In the genomic region with DNA sequence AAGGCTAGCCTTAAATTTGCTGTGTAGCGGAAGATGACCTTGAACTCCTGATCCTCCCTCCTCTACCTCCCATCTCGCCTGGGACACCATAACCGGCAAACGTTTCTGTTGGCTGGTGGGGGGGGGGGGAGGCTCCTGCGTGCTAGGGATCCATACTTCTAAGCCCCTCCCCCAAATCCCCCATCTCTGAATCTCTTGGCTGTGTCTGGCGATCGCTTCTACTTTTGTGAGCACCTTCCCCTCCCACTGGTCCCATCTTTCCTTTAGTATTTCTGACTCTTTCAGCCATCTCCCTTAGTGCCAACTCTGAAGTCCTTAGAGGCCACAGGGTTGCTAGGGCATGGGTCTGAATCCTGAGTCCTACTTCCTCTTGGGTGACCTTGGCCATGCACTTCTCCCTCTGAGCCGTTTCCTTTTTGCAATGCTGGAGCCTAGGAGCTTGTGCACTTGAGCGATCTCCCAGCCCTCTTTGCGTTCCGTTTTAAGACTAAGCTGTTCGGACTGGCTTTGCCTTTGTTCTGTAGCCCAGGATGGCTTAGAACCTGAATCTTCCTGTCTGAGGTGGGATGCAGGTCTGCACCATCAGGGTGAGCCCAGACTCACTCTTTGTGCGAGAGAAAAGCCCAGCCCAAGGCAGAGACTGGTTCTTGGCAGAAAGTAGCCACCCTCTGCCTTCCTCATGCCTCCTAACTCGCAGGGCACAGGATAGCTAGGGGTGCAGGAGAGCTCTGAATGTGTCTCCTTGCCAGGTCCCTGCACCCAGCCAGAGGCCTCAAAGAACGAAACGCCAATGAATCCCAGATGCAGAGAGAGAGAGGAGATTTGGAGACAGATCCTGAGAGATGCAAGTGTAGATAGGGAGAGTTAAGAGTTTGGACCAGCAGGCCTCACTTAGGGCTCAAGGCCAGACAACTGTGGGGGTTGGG, we compare ENCODE assay signal across 8 mouse cellular contexts. TPM values are rescaled to one million over a fixed set of nuclear protein-coding genes. Genes with fewer than 3 reads are reported as not detected.
DNase-seq lines count a peak whose midpoint lies in the region; ATAC-seq and TF ChIP-seq lines count a peak whose summit lies in the region.

No protein-coding gene starts in this region.

- no peak for TF ChIP-seq CTCF in layer of hippocampus, adult 2 months (conservative IDR thresholded peaks at IDR 0.05)

- H3K27me3 ChIP-seq in intestine, embryonic 14.5 days (replicated peaks; ENCODE audit: control insufficient read depth, insufficient read depth, low read length) = peaks cover 8% of the 10 kb centered on the region; the same call in 1 of the 2 replicates
- H3K27me3 ChIP-seq in midbrain, embryonic 11.5 days (ENCODE audit: control insufficient read depth, insufficient read depth, low read length) = peaks cover 33% of the 10 kb centered on the region

- intact Hi-C loops in gastrocnemius, postnatal 36 days (cut with DNase I) = no loop called here

- H3K4me1 ChIP-seq in intestine, embryonic 14.5 days (replicated peaks; ENCODE audit: control insufficient read depth, insufficient read depth, low read length) = peaks cover 29% of the 10 kb centered on the region
- H3K4me1 ChIP-seq in midbrain, embryonic 11.5 days (ENCODE audit: control insufficient read depth, insufficient read depth, low read length) = peaks cover 10% of the 10 kb centered on the region

- peak overlapping the region; percentile 41 for H3K4me2 ChIP-seq in intestine, embryonic 14.5 days (ENCODE audit: low read length)
- H3K4me2 ChIP-seq in midbrain, embryonic 11.5 days = no peak overlapping the region

- 26% methylated on average over 16 of the region's 16 CpGs for WGBS in intestine, embryonic 14.5 days
- 19% methylated on average over 16 of the region's 16 CpGs for WGBS in midbrain, embryonic 11.5 days

- H3K4me3 ChIP-seq in layer of hippocampus, adult 2 months = no peak overlapping the region
- H3K4me3 ChIP-seq in intestine, embryonic 14.5 days (ENCODE audit: low read depth, low read length) = peak overlapping the region; percentile 51; the same call in 1 of the 2 replicates
- no peak overlapping the region for H3K4me3 ChIP-seq in midbrain, embryonic 11.5 days (ENCODE audit: low read depth, low read length)

- 0 out of 2 replicates have a peak overlapping the region, but pooled peaks have one; percentile 3 for H3K9ac ChIP-seq in intestine, embryonic 14.5 days (ENCODE audit: low read length)
- H3K9ac ChIP-seq in midbrain, embryonic 11.5 days (ENCODE audit: low read length) = no peak overlapping the region

- no peaks in the 10 kb centered on the region for H3K36me3 ChIP-seq in intestine, embryonic 14.5 days (ENCODE audit: control insufficient read depth, insufficient read depth, low read length)
- H3K36me3 ChIP-seq in midbrain, embryonic 11.5 days (ENCODE audit: control insufficient read depth, insufficient read depth, low read length) = no peaks in the 10 kb centered on the region

- DNase-seq in layer of hippocampus, adult 2 months (ENCODE audit: low spot score in 2 of 2) = no peak
- no peak for DNase-seq in layer of hippocampus, adult 9-10 months (ENCODE audit: low spot score)
- no peak for DNase-seq in intestine, embryonic 14.5 days (ENCODE audit: low spot score)
- DNase-seq in midbrain, embryonic 11.5 days (ENCODE audit: low spot score, missing footprints) = peak; percentile 92
- DNase-seq in gastrocnemius, postnatal 36 days = no peak
- no peak for DNase-seq in thymus, postnatal 10 days (ENCODE audit: low spot score in 2 of 2)
- no peak for DNase-seq in layer of hippocampus, adult 8-10 months (ENCODE audit: low spot score in 2 of 2)

- peaks cover 5% of the 10 kb centered on the region; the same call in 1 of the 2 replicates for H3K9me3 ChIP-seq in intestine, embryonic 14.5 days (ENCODE audit: control insufficient read depth, low read length)
- H3K9me3 ChIP-seq in midbrain, embryonic 11.5 days (ENCODE audit: control insufficient read depth, low read length) = no peaks in the 10 kb centered on the region; the same call in 1 of the 2 replicates

- H3K27ac ChIP-seq in layer of hippocampus, adult 2 months = 0 out of 2 replicates have a peak overlapping the region, but pooled peaks have one; percentile 32
- peak overlapping the region; percentile 88 for H3K27ac ChIP-seq in intestine, embryonic 14.5 days (ENCODE audit: low read depth)
- H3K27ac ChIP-seq in midbrain, embryonic 11.5 days (ENCODE audit: low read depth, low read length) = no peak overlapping the region

- ATAC-seq in activated CD4-positive, CD25-positive, alpha-beta regulatory T cell, adult 4 months = peak; percentile 8
- ATAC-seq in intestine, embryonic 14.5 days (replicated peaks; ENCODE audit: low FRiP score, low TSS enrichment, low read depth) = peak; percentile 24
- ATAC-seq in midbrain, embryonic 11.5 days (ENCODE audit: low FRiP score) = peak; percentile 30

RNA-seq across cellular contexts. Expression of a gene that starts 0.9 kb away (rescaled TPM):
- under 1 TPM; 0.46 to 0.83 TPM for total RNA-seq in layer of hippocampus, adult 2 months (2021)
- polyA plus RNA-seq in activated CD4-positive, CD25-positive, alpha-beta regulatory T cell, adult 4 months (2017; shearing (Covaris generic)) = 10 to 100 TPM; 15.9 to 19.5 TPM
- 9.5 and 13.5 TPM in 2 replicates for polyA plus RNA-seq in intestine, embryonic 14.5 days (2014; fragmentation: Nextera tagmentation; extraction: Ambion mirVana)
- 0.47 and 0.67 TPM in 2 replicates for polyA plus RNA-seq in midbrain, embryonic 11.5 days (2014; fragmentation: Nextera tagmentation; extraction: Ambion mirVana)
- 1 to 10 TPM; 1.1 to 1.5 TPM for total RNA-seq in gastrocnemius, postnatal 36 days (2021)
- 10 to 100 TPM in 1 of 4 experiments, 1 to 10 TPM in 1, under 1 TPM in 2; 0.75 to 11.9 (median 2.3) TPM for total RNA-seq in layer of hippocampus, adult 8-10 months (2022)

RNA-seq across cellular contexts. Expression of a gene that starts 26.9 kb away (rescaled TPM):
- not detected for total RNA-seq in layer of hippocampus, adult 2 months (2021)
- polyA plus RNA-seq in activated CD4-positive, CD25-positive, alpha-beta regulatory T cell, adult 4 months (2017; shearing (Covaris generic)) = not detected
- 13.5 and 14.0 TPM in 2 replicates for polyA plus RNA-seq in intestine, embryonic 14.5 days (2014; fragmentation: Nextera tagmentation; extraction: Ambion mirVana)
- not detected in 2 replicates for polyA plus RNA-seq in midbrain, embryonic 11.5 days (2014; fragmentation: Nextera tagmentation; extraction: Ambion mirVana)
- not detected for total RNA-seq in gastrocnemius, postnatal 36 days (2021)
- not detected for total RNA-seq in layer of hippocampus, adult 8-10 months (2022)

RNA-seq across cellular contexts. Expression of a gene that starts 28.3 kb away (rescaled TPM):
- 1 to 10 TPM in 1 of 2 experiments, under 1 TPM in 1; 0.86 to 1.6 TPM for total RNA-seq in layer of hippocampus, adult 2 months (2021)
- not detected for polyA plus RNA-seq in activated CD4-positive, CD25-positive, alpha-beta regulatory T cell, adult 4 months (2017; shearing (Covaris generic))
- polyA plus RNA-seq in intestine, embryonic 14.5 days (2014; fragmentation: Nextera tagmentation; extraction: Ambion mirVana) = 0.31 and 0.42 TPM in 2 replicates
- polyA plus RNA-seq in midbrain, embryonic 11.5 days (2014; fragmentation: Nextera tagmentation; extraction: Ambion mirVana) = 0.22 TPM in 1 of 2 replicates, not detected in the other
- total RNA-seq in gastrocnemius, postnatal 36 days (2021) = not detected
- total RNA-seq in layer of hippocampus, adult 8-10 months (2022) = 1 to 10 TPM; 1.5 to 2.6 (median 2.2) TPM

RNA-seq across cellular contexts. Expression of a gene that starts 37.6 kb away (rescaled TPM):
- not detected for total RNA-seq in layer of hippocampus, adult 2 months (2021)
- polyA plus RNA-seq in activated CD4-positive, CD25-positive, alpha-beta regulatory T cell, adult 4 months (2017; shearing (Covaris generic)) = under 1 TPM in 1 of 2 experiments, not detected in 1; 0.40 TPM
- not detected in 2 replicates for polyA plus RNA-seq in intestine, embryonic 14.5 days (2014; fragmentation: Nextera tagmentation; extraction: Ambion mirVana)
- polyA plus RNA-seq in midbrain, embryonic 11.5 days (2014; fragmentation: Nextera tagmentation; extraction: Ambion mirVana) = not detected in 2 replicates
- total RNA-seq in gastrocnemius, postnatal 36 days (2021) = not detected
- total RNA-seq in layer of hippocampus, adult 8-10 months (2022) = not detected

RNA-seq across cellular contexts. Expression of a gene that starts 52.7 kb away (rescaled TPM):
- 10 to 100 TPM in 1 of 2 experiments, 1 to 10 TPM in 1; 9.2 to 14.8 TPM for total RNA-seq in layer of hippocampus, adult 2 months (2021)
- 1 to 10 TPM; 1.4 to 1.6 TPM for polyA plus RNA-seq in activated CD4-positive, CD25-positive, alpha-beta regulatory T cell, adult 4 months (2017; shearing (Covaris generic))
- polyA plus RNA-seq in intestine, embryonic 14.5 days (2014; fragmentation: Nextera tagmentation; extraction: Ambion mirVana) = 89.6 and 93.4 TPM in 2 replicates
- 11.7 and 13.2 TPM in 2 replicates for polyA plus RNA-seq in midbrain, embryonic 11.5 days (2014; fragmentation: Nextera tagmentation; extraction: Ambion mirVana)
- 10 to 100 TPM; 22.0 to 22.6 TPM for total RNA-seq in gastrocnemius, postnatal 36 days (2021)
- total RNA-seq in layer of hippocampus, adult 8-10 months (2022) = 10 to 100 TPM; 11.0 to 15.2 (median 13.2) TPM
